Mouse (Mus musculus): ENCODE results near the gene Psma6.

GRCm38 (mm10) chr12:55387788-55388465, 3.9 kb downstream of the Psma6 start:
- TF ChIP-seq EP300 (optimal IDR thresholded peaks at IDR 0.05) (no peak), CTCF (IDR thresholded peaks at IDR 0.05; ENCODE audit: low read depth) (no peak)

Measured in stomach, postnatal 0 days (tissue).